Mouse (Mus musculus) kidney, adult 2 months (tissue): ENCODE data around the gene Myo1e. TPM values are rescaled to one million over a fixed set of nuclear protein-coding genes. Genes with fewer than 3 reads are reported as not detected.

Experiments used
- DNase-seq: peaks from one replicate; pipeline ENCODE4 v3.0.0; 2021
- H3K27ac ChIP-seq: fragments of 200-500 bp; 2 replicates; pipeline ENCODE4 v1.5.1; 2012; ENCODE audit warnings: low read depth, low read length, control low read depth, inconsistent platforms; ENCODE audit not compliant: insufficient read depth
- H3K27me3 ChIP-seq: fragments of 200-500 bp; replicated peaks from 2 replicates; pipeline ENCODE4 v1.6.1; 2012; ENCODE audit warnings: mild to moderate bottlenecking, moderate library complexity, low read length, inconsistent platforms; ENCODE audit not compliant: control insufficient read depth, insufficient read depth
- H3K36me3 ChIP-seq: fragments of 200-500 bp; 2 replicates; pipeline ENCODE4 v1.6.1; 2012; ENCODE audit warnings: mild to moderate bottlenecking, moderate library complexity, low read length, inconsistent platforms; ENCODE audit not compliant: control insufficient read depth, insufficient read depth
- H3K4me1 ChIP-seq: fragments of 200-500 bp; 2 replicates; pipeline ENCODE4 v1.6.1; 2011; ENCODE audit warnings: low read length; ENCODE audit not compliant: control insufficient read depth, insufficient read depth
- H3K4me3 ChIP-seq: fragments of 200-500 bp; 2 replicates; pipeline ENCODE4 v1.5.1; 2011; ENCODE audit warnings: mild to moderate bottlenecking, low read depth, low read length, control low read depth; ENCODE audit not compliant: insufficient read depth
- CTCF ChIP-seq: fragments of 200-500 bp; conservative IDR thresholded peaks from 2 replicates; pipeline ENCODE4 v1.5.1; 2011; ENCODE audit warnings: low read depth, mild to moderate bottlenecking, control low read depth, low read length, moderate library complexity, mixed read lengths; ENCODE audit not compliant: insufficient read depth, insufficient read length
- POLR2A ChIP-seq: fragments of 200-500 bp; IDR thresholded peaks from one replicate; pipeline ENCODE4 v1.6.1; 2011; ENCODE audit warnings: low read depth, low read length, control low read depth
- WGBS: fragments of 180-500 bp; shearing (Covaris S2); methylation state at CpG from one replicate; pipeline ENCODE4 v1.1.7; 2018; 5-methylcytosine and 5-hydroxymethylcytosine counted together
- polyA plus RNA-seq: library from polyadenylated mRNA; depleted of rRNA; stranded (reverse); fragments of >200 nt; gene quantifications from 2 replicates; pipeline ENCODE4 v1.2.3, GENCODE M21; 2012

Myo1e gene
- polyA plus RNA-seq, 1 experiment: 14.5 TPM

DNA sequence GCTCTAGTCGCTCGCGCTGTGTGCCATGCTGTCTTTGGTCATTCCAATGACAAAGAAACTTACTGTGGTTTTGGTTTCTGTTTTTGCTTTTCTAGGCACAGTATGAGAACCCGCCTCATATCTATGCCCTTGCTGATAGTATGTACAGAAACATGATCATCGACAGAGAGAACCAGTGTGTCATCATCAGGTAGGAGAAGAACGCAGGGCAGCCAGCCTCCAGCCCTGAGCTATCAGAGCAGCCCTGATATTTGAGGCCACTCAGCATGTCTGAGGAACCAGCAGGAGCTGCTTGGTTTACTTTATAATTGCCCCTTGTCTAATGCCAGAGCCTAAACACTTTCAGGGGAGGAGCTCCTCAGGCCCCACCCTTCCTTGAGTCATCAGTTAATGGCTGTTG, 94.4 kb downstream of the Myo1e start:
- TF ChIP-seq CTCF: no peak
- peaks cover 4% of the 10 kb centered on the region; the same call in 1 of the 2 replicates for H3K36me3 ChIP-seq
- no peaks in the 10 kb centered on the region for H3K27me3 ChIP-seq
- WGBS: 93% methylated on average over 6 of the region's 6 CpGs
- no peak overlapping the region for H3K4me3 ChIP-seq
- H3K4me1 ChIP-seq: no peaks in the 10 kb centered on the region
- DNase-seq: no peak
- H3K27ac ChIP-seq: no peak overlapping the region

DNA sequence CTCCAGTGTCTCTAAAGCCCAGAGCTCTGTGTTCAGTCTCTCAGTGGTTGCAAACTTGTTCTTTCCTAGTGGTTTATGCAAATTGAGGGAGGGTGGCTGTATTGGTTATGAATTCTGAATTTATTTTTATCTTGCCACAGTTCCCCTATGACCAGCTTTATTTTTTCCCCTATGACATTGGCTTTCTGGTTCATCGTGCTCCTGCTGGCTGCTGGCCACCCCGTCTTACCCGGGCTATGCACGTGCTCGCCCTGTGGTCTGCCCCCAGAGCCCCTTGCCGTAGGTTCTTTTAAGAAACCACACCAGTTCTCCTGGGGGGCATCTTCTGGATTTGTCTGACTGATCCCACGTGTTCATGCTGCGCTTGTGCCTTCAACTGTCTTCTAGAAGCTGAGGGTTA, 97.8 kb downstream of the Myo1e start:
- 90% methylated on average over 8 of the region's 8 CpGs for WGBS
- peaks cover 4% of the 10 kb centered on the region; the same call in 1 of the 2 replicates for H3K36me3 ChIP-seq
- no peak for TF ChIP-seq CTCF
- no peak for TF ChIP-seq POLR2A

DNA sequence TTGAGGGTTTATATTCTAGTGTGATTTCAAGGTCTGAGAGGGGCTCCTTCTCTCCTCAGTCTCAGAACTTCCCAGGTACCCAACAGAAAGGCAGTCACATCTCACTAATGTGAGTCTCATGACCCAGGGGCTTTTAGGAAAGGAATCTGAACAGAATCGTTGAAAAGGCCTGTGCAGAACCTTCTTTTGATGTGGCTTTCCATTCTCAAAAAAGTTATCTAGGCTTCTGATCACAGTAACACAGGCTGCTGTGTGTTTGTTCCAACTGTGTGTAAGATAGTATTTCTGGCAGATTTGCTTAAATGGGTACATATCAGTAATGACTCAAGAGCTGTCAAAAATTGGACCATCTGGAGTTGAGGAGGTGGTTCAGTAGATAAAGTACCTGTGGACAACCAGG, 102.9 kb downstream of the Myo1e start:
- H3K36me3 ChIP-seq: no peaks in the 10 kb centered on the region
- TF ChIP-seq CTCF (no peak), POLR2A (no peak)
- H3K27me3 ChIP-seq: no peaks in the 10 kb centered on the region
- 78% methylated on average over 1 of the region's 1 CpGs for WGBS
- no peaks in the 10 kb centered on the region for H3K4me1 ChIP-seq
- no peak overlapping the region for H3K4me3 ChIP-seq
- no peak overlapping the region for H3K27ac ChIP-seq
- no peak for DNase-seq

More for the DNA sequence above, 97.8 kb downstream of the Myo1e start:
- H3K27ac ChIP-seq: no peak overlapping the region
- no peaks in the 10 kb centered on the region for H3K27me3 ChIP-seq
- DNase-seq: no peak
- no peak overlapping the region for H3K4me3 ChIP-seq
- H3K4me1 ChIP-seq: no peaks in the 10 kb centered on the region

GRCm38 (mm10) chr9:70314019-70314418, 106.9 kb downstream of the Myo1e start:
- WGBS: 88% methylated on average over 1 of the region's 1 CpGs
- TF ChIP-seq POLR2A: no peak
- peak; percentile 47 for TF ChIP-seq CTCF
- H3K4me1 ChIP-seq: peaks cover 8% of the 10 kb centered on the region
- DNase-seq: no peak
- no peak overlapping the region for H3K27ac ChIP-seq
- no peak overlapping the region for H3K4me3 ChIP-seq
- no peaks in the 10 kb centered on the region for H3K27me3 ChIP-seq
- H3K36me3 ChIP-seq: no peaks in the 10 kb centered on the region

GRCm38 (mm10) chr9:70315130-70315529, 108.0 kb downstream of the Myo1e start:
- Histone ChIP-seq H3K4me3 (no peak overlapping the region), H3K4me1 (peaks cover 8% of the 10 kb centered on the region), H3K27ac (0 out of 2 replicates have a peak overlapping the region, but pooled peaks have one; percentile 46), H3K36me3 (no peaks in the 10 kb centered on the region), H3K27me3 (no peaks in the 10 kb centered on the region)
- no peak for TF ChIP-seq CTCF
- no peak for TF ChIP-seq POLR2A
- 64% methylated on average over 4 of the region's 4 CpGs for WGBS
- no peak for DNase-seq

GRCm38 (mm10) chr9:70318601-70319000, 111.5 kb downstream of the Myo1e start:
- no peak for TF ChIP-seq POLR2A
- no peak for TF ChIP-seq CTCF
- Histone ChIP-seq H3K27me3 (no peaks in the 10 kb centered on the region), H3K27ac (no peak overlapping the region), H3K4me3 (no peak overlapping the region), H3K4me1 (peaks cover 8% of the 10 kb centered on the region), H3K36me3 (no peaks in the 10 kb centered on the region)
- WGBS: 38% methylated on average over 3 of the region's 3 CpGs
- peak; percentile 75 for DNase-seq

DNA sequence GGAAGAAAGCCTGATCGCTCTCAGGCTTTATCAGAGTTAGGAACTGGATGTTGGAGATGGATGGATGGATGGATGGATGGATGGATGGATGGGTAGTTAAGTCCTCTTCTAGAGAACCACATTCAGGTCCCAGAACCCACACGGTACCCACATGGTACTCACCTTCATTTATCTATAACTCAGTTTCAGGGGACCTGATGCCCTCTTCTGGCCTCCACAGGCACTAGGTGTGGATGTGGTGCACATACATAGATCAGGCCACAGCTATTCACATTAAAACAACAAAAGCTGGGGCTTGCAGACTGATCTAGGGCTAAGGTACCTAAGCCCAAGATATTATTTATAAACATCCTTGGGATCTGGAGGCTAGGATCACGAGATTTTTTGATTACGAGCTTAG, 117.2 kb downstream of the Myo1e start:
- 94% methylated on average over 4 of the region's 4 CpGs for whole genome bisulfite sequencing
- Histone ChIP-seq H3K4me1 (no peaks in the 10 kb centered on the region), H3K4me3 (no peak overlapping the region), H3K27me3 (no peaks in the 10 kb centered on the region), H3K36me3 (no peaks in the 10 kb centered on the region), H3K27ac (no peak overlapping the region)
- no peak for DNase-seq
- no peak; the same call in 1 of the 2 replicates for TF ChIP-seq CTCF
- TF ChIP-seq POLR2A: no peak
